Mouse (Mus musculus) limb, embryonic 12.5 days (tissue): ENCODE measurements around the gene Atp11b. TPM values are rescaled to one million over a fixed set of nuclear protein-coding genes. Genes with fewer than 3 reads are reported as not detected.

Experiments
- ATAC-seq: fragments of 200-750 bp; cut with Nextera tagmentation; 2 replicates; pipeline ENCODE4 v1.8.0; 2017; ENCODE audit warnings: low read depth, moderate TSS enrichment; ENCODE audit not compliant: insufficient number of reproducible peaks, insufficient read depth, low FRiP score, low TSS enrichment
- H3K27ac ChIP-seq: fragments of 300-500 bp; sonication (generic); 2 replicates; pipeline ENCODE4 v1.5.1; 2016; ENCODE audit warnings: mild to moderate bottlenecking, moderate library complexity
- H3K27me3 ChIP-seq: fragments of 300-500 bp; sonication (generic); 2 replicates; pipeline ENCODE4 v1.6.1; 2016; ENCODE audit warnings: mild to moderate bottlenecking, moderate library complexity
- H3K36me3 ChIP-seq: fragments of 300-500 bp; sonication (generic); 2 replicates; pipeline ENCODE4 v1.6.1; 2016; ENCODE audit warnings: mild to moderate bottlenecking, moderate library complexity
- H3K4me1 ChIP-seq: fragments of 300-500 bp; sonication (generic); replicated peaks from 2 replicates; pipeline ENCODE4 v1.6.1; 2016
- H3K4me2 ChIP-seq: fragments of 300-500 bp; sonication (generic); 2 replicates; pipeline ENCODE4 v1.6.1; 2016; ENCODE audit warnings: mild to moderate bottlenecking, moderate library complexity
- H3K4me3 ChIP-seq: fragments of 300-500 bp; sonication (generic); replicated peaks from 2 replicates; pipeline ENCODE4 v1.5.1; 2016; ENCODE audit warnings: mild to moderate bottlenecking
- H3K9ac ChIP-seq: fragments of 300-500 bp; sonication (generic); replicated peaks from 2 replicates; pipeline ENCODE4 v1.6.1; 2016; ENCODE audit warnings: mild to moderate bottlenecking, moderate library complexity
- H3K9me3 ChIP-seq: fragments of 300-500 bp; sonication (generic); 2 replicates; pipeline ENCODE4 v1.6.1; 2016; ENCODE audit warnings: mild to moderate bottlenecking, moderate library complexity
- WGBS: fragments of 180-500 bp; shearing (Covaris S2); methylation state at CpG from one replicate; pipeline ENCODE4 v1.1.7; 2016; 5-methylcytosine and 5-hydroxymethylcytosine counted together
- polyA plus RNA-seq: library from polyadenylated mRNA; unstranded; fragments of >200 nt; fragmentation: Nextera tagmentation; extraction: Ambion mirVana; gene quantifications from 2 replicates; pipeline ENCODE4 v1.2.1, GENCODE M21; 2016

Atp11b gene
- polyA plus RNA-seq, 1 experiment from 2014 or later, result 32.8 TPM

DNA sequence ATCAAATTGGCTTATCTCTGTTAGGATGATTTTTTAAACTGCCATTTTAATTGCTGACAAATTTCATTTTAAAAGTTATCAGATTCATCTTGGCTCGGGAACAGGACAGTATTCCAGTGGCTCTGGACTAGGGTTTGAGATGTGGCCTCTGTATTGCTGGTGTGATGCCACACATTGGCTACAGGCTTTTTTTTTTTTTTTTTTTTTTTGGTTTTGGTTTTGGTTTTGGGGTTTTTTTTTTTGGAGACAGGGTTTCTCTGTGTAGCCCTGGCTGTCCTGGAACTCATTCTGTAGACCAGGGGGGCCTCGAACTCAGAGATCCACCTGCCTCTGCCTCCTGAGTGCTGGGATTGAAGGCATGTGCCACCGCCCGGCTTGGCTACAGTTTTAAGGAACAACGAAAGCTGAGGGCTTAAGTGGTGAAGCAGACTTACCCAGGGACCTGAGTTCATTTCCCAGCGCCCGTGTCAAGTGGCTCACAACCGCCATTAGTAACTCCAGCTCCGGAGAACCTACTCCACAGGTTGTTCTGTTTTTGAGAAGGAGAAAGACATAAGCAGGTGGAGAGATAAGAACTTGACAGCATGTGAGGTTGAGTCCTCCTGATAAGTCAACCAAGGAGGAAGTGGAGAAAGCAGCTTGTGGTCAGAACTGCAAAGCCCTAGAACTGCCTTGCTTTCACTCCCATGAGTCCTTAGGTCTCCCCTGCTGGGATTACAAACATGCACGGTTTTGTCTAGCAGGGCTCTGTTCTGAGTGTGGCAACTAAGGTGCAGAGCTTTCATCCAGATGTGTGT is 21.7 kb upstream of the Atp11b start:
- no peak overlapping the region for H3K4me3 ChIP-seq
- H3K36me3 ChIP-seq, result no peaks in the 10 kb centered on the region
- no peak overlapping the region for H3K9ac ChIP-seq
- no peak for ATAC-seq
- WGBS, result 82% methylated on average over 10 of the region's 10 CpGs
- no peaks in the 10 kb centered on the region for H3K27me3 ChIP-seq
- H3K4me1 ChIP-seq, result no peaks in the 10 kb centered on the region
- 0 out of 2 replicates have a peak, but pooled peaks cover 4% of the 10 kb centered on the region for H3K9me3 ChIP-seq
- no peak overlapping the region for H3K27ac ChIP-seq
- H3K4me2 ChIP-seq, result no peak overlapping the region

DNA sequence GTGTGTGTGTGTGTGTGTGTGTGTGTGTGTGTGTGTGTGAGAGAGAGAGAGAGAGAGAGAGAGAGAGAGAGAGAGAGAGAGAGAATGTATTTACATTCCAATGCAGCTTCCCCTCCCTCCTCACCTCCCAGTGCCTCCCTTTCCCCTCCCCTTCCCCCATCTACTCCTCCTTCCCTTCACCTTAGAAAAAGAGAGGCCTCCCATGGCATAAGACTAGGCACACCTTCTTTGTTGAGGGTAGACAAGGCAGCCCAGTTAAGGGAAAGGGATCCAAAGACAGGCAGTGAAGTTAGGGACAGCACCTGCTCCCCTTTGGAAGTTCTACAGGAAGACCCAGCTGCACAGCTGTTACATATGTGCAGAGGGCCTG is 21.1 kb upstream of the Atp11b start:
- no peak for ATAC-seq
- H3K9ac ChIP-seq, result no peak overlapping the region
- no peaks in the 10 kb centered on the region for H3K27me3 ChIP-seq
- H3K4me1 ChIP-seq, result no peaks in the 10 kb centered on the region
- H3K27ac ChIP-seq, result no peak overlapping the region
- no peak overlapping the region for H3K4me2 ChIP-seq
- H3K9me3 ChIP-seq, result 0 out of 2 replicates have a peak, but pooled peaks cover 4% of the 10 kb centered on the region
- H3K4me3 ChIP-seq, result no peak overlapping the region
- H3K36me3 ChIP-seq, result no peaks in the 10 kb centered on the region

DNA sequence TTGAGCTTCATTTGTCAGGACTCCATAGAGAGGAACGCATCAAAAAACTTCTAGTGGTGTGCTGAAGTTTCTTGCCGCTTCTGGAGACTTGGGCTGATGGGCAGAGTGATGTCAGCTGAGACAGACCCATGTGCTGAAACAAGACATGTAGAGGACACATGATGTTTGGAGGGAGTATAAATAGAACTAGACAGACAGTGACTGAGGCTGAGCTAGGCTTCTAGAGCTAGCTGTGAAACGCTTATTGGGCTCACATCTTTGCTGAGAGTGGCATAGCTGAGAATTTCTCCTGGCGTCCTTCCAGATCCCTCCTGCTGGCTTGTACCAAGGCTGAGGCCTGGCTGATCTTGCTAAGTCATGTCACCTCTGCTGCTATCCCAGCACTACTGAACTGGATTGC is 19.4 kb upstream of the Atp11b start:
- H3K4me3 ChIP-seq, result no peak overlapping the region
- 87% methylated on average over 4 of the region's 4 CpGs for WGBS
- ATAC-seq, result no peak
- no peaks in the 10 kb centered on the region for H3K27me3 ChIP-seq
- H3K4me2 ChIP-seq, result no peak overlapping the region
- no peak overlapping the region for H3K27ac ChIP-seq
- H3K9ac ChIP-seq, result no peak overlapping the region
- H3K9me3 ChIP-seq, result 0 out of 2 replicates have a peak, but pooled peaks cover 4% of the 10 kb centered on the region
- H3K36me3 ChIP-seq, result no peaks in the 10 kb centered on the region
- no peaks in the 10 kb centered on the region for H3K4me1 ChIP-seq

DNA sequence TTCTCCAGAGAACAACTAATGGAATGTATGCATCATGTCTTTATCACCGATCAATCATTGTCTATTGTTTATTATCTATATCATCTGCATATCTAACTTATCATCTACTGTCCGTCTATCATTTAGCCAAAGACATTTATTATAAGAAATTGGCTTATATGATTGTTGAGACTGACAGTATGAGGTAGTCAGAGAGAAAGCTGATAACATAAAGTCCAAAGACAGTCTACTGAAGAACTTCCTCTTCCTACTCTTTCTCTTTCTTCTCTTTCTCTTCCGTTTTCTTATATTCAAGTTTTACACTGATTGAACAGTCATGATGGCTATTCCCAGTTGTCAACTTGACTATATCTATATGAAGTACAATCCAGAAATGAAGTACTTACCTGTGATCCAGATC is 15.8 kb upstream of the Atp11b start:
- Histone ChIP-seq H3K4me1 (no peaks in the 10 kb centered on the region), H3K4me3 (no peak overlapping the region), H3K27ac (no peak overlapping the region), H3K9me3 (0 out of 2 replicates have a peak, but pooled peaks cover 4% of the 10 kb centered on the region), H3K4me2 (no peak overlapping the region), H3K27me3 (no peaks in the 10 kb centered on the region), H3K36me3 (no peaks in the 10 kb centered on the region), H3K9ac (no peak overlapping the region)
- WGBS, result 90% methylated on average over 3 of the region's 3 CpGs
- no peak for ATAC-seq

DNA sequence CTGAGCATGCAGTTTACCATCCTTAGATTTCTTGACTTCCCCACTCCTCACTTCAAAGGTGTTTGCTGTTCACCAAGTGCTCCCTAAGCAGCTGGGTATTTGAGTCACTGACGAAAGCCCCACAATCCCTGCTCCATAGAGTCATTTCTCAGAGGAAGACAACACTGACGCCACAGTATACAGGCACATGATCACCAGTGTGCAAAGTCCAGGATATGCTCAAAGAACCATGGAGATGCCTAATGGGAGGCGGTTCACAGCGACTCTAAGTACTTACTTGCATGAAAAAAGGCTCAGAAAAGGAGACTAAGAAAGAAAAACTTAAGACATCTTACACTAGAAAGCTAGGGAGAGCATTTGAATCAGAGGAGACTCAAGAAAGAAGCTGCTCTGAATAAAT is 8.9 kb upstream of the Atp11b start:
- H3K27ac ChIP-seq, result no peak overlapping the region
- no peaks in the 10 kb centered on the region for H3K36me3 ChIP-seq
- WGBS, result 48% methylated on average over 4 of the region's 4 CpGs
- no peaks in the 10 kb centered on the region for H3K27me3 ChIP-seq
- H3K9me3 ChIP-seq, result no peaks in the 10 kb centered on the region
- ATAC-seq, result no peak
- H3K9ac ChIP-seq, result no peak overlapping the region
- no peak overlapping the region for H3K4me2 ChIP-seq
- H3K4me3 ChIP-seq, result no peak overlapping the region
- no peaks in the 10 kb centered on the region for H3K4me1 ChIP-seq

DNA sequence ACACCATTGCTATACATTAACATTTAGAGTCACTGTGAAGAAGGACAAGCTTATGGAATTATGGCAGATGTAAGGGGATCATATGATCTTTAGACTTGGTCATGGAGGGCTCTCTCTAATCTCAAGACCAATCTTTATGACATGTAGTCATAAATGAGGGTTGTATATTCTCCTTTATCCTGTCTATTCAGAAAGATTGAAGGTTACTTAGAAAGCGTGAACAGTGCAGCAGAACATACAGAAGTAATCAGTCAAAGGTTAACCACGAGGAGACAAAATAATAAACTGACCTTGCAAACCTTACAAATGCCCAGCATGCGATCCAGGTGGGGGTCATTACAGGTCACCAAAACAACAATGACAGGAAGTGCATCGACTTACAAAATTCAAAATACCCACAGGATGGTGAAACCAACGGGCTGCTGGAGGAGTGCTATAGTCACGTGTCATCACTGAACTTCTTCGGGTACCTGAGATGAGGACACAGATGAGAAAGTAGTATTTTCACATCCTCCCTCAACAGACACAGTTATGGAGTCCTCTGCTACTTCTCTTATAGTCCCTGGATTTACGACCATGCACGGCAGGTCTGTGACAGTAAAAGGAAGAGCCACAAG is 7.0 kb upstream of the Atp11b start:
- Histone ChIP-seq H3K4me3 (no peak overlapping the region), H3K4me1 (no peaks in the 10 kb centered on the region), H3K9me3 (no peaks in the 10 kb centered on the region), H3K36me3 (no peaks in the 10 kb centered on the region), H3K4me2 (no peak overlapping the region), H3K27me3 (no peaks in the 10 kb centered on the region), H3K27ac (no peak overlapping the region), H3K9ac (no peak overlapping the region)
- WGBS, result 56% methylated on average over 9 of the region's 9 CpGs
- no peak for ATAC-seq

DNA sequence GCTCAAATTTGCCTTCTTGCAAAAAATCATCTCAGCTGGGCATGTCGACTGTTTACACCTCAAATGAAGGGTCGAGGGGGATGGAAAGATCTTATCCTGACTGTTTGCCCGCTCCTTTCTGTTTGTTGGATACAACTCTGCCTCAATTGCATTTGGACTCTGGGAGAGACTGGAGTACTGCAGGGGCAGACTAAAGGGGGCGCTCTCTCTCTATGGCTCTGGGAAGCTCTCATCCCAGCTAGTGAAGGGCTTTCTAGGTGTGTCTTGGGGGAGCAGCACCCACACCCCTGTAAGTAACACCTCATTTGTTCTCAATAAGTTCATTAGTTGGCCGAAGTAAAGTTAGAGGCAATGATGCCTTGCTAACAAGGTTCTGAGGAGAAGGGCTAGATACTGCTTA is 3.6 kb upstream of the Atp11b start:
- Histone ChIP-seq H3K27ac (no peak overlapping the region), H3K27me3 (no peaks in the 10 kb centered on the region), H3K36me3 (no peaks in the 10 kb centered on the region), H3K4me3 (no peak overlapping the region), H3K4me1 (no peaks in the 10 kb centered on the region), H3K9me3 (no peaks in the 10 kb centered on the region), H3K9ac (no peak overlapping the region), H3K4me2 (no peak overlapping the region)
- no peak for ATAC-seq
- 58% methylated on average over 5 of the region's 5 CpGs for WGBS

DNA sequence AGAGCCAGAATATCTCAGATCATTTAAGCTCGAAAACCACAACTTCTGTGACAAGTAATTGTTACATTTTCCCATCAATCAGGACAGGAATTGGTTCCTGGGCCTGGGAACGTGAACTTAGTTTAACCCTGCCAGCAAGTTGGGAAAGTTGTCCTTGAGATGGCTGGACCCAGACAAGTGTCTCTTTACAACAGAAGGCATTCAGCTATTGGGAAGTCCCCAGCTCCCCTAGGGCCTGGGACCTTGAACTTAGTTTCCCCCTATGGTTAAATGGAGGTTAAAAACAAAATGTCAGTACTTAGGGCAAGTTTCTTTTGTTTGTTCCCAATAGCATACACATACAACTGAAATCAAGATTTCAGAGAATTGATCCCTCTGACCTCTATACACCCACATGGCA is 2.2 kb upstream of the Atp11b start:
- WGBS, result 49% methylated on average over 2 of the region's 2 CpGs
- no peak overlapping the region for H3K4me3 ChIP-seq
- no peaks in the 10 kb centered on the region for H3K4me1 ChIP-seq
- no peaks in the 10 kb centered on the region for H3K36me3 ChIP-seq
- H3K9me3 ChIP-seq, result no peaks in the 10 kb centered on the region
- H3K27ac ChIP-seq, result no peak overlapping the region
- H3K27me3 ChIP-seq, result no peaks in the 10 kb centered on the region
- no peak overlapping the region for H3K4me2 ChIP-seq
- ATAC-seq, result no peak
- no peak overlapping the region for H3K9ac ChIP-seq

DNA sequence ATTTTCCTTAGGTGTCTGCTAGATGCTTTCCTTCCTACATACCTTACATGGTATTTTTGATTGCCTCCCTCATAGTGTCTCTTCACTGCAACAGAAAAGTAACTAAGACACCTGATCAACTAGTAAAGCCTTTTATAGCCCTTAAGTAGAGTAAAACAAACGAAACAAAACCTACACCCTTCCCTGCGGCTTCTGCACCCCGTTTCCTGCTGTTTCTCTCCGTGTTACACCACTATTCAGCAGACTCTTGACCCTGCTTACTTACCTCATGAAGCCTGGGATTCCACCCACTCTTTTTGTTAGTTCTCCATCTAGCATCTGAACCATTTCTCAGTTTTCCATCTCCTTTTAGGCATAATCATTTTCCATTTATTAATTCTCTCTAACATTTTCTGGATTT is 8.8 kb downstream of the Atp11b start:
- Histone ChIP-seq H3K9me3 (no peaks in the 10 kb centered on the region), H3K4me1 (no peaks in the 10 kb centered on the region), H3K4me2 (no peak overlapping the region), H3K9ac (no peak overlapping the region), H3K27me3 (no peaks in the 10 kb centered on the region), H3K27ac (no peak overlapping the region), H3K4me3 (no peak overlapping the region), H3K36me3 (no peaks in the 10 kb centered on the region)
- no peak for ATAC-seq
- 60% methylated on average over 4 of the region's 4 CpGs for WGBS

DNA sequence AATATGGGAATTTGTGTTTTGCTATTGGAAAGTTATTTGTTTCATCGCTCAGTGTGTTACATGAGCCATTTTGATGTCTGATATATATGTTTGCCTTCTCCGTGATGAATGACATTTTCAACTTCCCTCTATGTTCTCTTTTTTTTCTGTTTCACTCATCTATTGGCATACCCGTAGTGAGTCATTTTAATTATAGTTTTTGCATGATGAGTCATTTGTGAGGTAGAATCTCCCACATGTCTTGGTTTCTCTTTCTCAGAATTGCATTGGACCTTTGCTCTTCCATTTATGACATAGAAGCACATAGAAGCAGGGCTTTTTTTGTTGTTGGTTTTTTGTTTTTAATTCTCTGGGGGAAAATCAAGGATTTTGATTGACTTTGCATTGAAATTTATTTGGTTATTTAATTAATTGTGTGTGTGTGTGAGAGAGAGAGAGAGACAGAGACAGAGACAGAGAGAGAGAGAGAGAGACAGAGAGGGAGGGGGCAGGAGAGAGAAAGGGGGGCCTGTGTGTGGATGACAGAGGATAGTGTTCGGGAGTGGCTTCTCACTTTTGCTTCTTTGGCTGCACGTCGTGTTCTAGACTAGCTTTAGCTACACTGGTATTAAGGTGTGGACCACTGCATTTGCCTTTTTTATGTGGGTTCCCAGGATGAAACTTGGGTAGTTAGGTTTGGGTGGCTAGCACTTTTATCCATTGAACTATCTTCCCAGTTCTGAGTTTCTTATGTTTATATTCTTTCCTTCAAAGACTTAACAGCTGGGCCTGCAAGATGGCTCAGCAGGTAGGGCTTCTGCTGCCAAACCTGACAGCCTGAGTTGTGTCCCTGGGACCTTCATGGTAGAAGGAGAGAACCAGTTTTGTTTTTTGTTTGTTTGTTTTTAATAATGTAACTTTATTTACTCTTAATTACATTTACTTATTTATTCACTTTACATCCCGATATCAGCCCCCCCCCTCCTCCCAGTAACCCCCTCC is 11.0 kb downstream of the Atp11b start:
- Histone ChIP-seq H3K9ac (no peak overlapping the region), H3K27ac (no peak overlapping the region), H3K36me3 (no peaks in the 10 kb centered on the region), H3K9me3 (peaks cover 7% of the 10 kb centered on the region; the same call in 1 of the 2 replicates), H3K4me2 (no peak overlapping the region), H3K4me3 (no peak overlapping the region), H3K27me3 (no peaks in the 10 kb centered on the region), H3K4me1 (no peaks in the 10 kb centered on the region)
- ATAC-seq, result no peak
- whole genome bisulfite sequencing, result 70% methylated on average over 7 of the region's 7 CpGs

DNA sequence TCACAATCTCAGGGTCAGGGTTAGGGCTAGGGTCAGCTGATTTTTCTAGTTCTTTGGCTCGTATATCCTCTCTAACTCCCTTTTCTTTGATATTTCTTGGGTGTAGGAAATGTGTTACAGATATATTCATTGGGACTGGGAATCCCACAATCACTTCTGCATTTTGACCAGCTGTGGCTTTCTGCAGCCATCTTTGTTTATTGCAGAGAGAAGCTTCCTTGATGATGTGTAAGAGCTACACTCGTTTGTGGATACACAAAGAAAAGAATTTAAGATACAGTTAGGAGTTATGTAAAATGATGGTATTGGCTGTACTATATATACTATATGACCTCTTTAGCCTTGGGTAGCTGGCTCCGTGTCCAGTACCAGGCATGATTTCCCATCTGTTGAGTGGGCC is 25.8 kb downstream of the Atp11b start:
- H3K4me1 ChIP-seq, result peaks cover 3% of the 10 kb centered on the region
- H3K27me3 ChIP-seq, result no peaks in the 10 kb centered on the region
- H3K27ac ChIP-seq, result no peak overlapping the region
- ATAC-seq, result no peak
- no peak overlapping the region for H3K4me2 ChIP-seq
- no peak overlapping the region for H3K9ac ChIP-seq
- no peaks in the 10 kb centered on the region for H3K9me3 ChIP-seq
- no peak overlapping the region for H3K4me3 ChIP-seq
- no peaks in the 10 kb centered on the region for H3K36me3 ChIP-seq
- WGBS, result 77% methylated on average over 3 of the region's 3 CpGs
